Mouse (Mus musculus) neural tube, embryonic 13.5 days (tissue): ENCODE measurements around the gene Ap1m2. TPM values are rescaled to one million over a fixed set of nuclear protein-coding genes. Genes with fewer than 3 reads are reported as not detected.

Source experiments
- ATAC-seq: fragments of 200-750 bp; cut with Nextera tagmentation; 2 replicates; pipeline ENCODE4 v1.8.0; 2017; ENCODE audit warnings: low read depth, mild to moderate bottlenecking, moderate TSS enrichment, moderate library complexity
- H3K27ac ChIP-seq: fragments of 300-500 bp; sonication (generic); replicated peaks from 2 replicates; pipeline ENCODE4 v1.5.1; 2015; ENCODE audit warnings: moderate library complexity, mild to moderate bottlenecking, inconsistent platforms
- H3K27me3 ChIP-seq: fragments of 300-500 bp; sonication (generic); 2 replicates; pipeline ENCODE4 v1.6.1; 2015; ENCODE audit warnings: mild to moderate bottlenecking, inconsistent platforms
- H3K36me3 ChIP-seq: fragments of 300-500 bp; sonication (generic); 2 replicates; pipeline ENCODE4 v1.6.1; 2015; ENCODE audit warnings: mild to moderate bottlenecking, inconsistent platforms
- H3K4me1 ChIP-seq: fragments of 300-500 bp; sonication (generic); replicated peaks from 2 replicates; pipeline ENCODE4 v1.6.1; 2015; ENCODE audit warnings: inconsistent platforms
- H3K4me2 ChIP-seq: fragments of 300-500 bp; sonication (generic); 2 replicates; pipeline ENCODE4 v1.6.1; 2015; ENCODE audit warnings: inconsistent platforms, mild to moderate bottlenecking, moderate library complexity
- H3K4me3 ChIP-seq: fragments of 300-500 bp; sonication (generic); 2 replicates; pipeline ENCODE4 v1.5.1; 2015; ENCODE audit warnings: mild to moderate bottlenecking, inconsistent platforms
- H3K9ac ChIP-seq: fragments of 300-500 bp; sonication (generic); 2 replicates; pipeline ENCODE4 v1.6.1; 2015; ENCODE audit warnings: moderate library complexity, mild to moderate bottlenecking, inconsistent platforms
- H3K9me3 ChIP-seq: fragments of 300-500 bp; sonication (generic); 2 replicates; pipeline ENCODE4 v1.6.1; 2016; ENCODE audit warnings: inconsistent platforms
- WGBS: fragments of 180-500 bp; shearing (Covaris S2); methylation state at CpG from one replicate; pipeline ENCODE4 v1.1.7; 2015; 5-methylcytosine and 5-hydroxymethylcytosine counted together
- polyA plus RNA-seq: library from polyadenylated mRNA; unstranded; fragments of >200 nt; fragmentation: Nextera tagmentation; extraction: Ambion mirVana; gene quantifications from 2 replicates; pipeline ENCODE4 v1.2.1, GENCODE M21; 2015

Gene Ap1m2
- 0.89 and 1.1 TPM in 2 replicates for polyA plus RNA-seq

DNA sequence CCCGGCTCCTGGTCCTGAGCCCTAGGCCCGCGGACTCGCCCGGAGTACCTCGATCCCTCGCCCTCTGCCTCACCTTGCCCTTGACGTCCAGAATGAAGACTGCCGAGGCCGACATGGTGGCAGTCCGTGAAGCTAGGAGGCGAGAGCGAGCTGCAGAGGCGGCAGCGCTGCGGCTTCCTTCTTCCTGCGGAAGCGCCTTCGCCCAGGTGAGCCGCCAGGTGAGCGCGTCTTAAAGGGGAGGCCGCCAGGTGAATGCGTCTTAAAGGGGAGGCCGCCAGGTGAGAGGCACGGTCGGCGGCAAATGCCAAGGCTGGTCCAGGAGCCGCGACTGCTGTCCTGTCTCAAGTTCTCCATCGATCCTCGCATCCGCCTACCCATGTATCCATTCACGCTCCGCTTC lies at the start of gene Ap1m2:
Gene Ap1m2 (minus strand): TSS at position 204 of the 400 bp plus-strand sequence.
- no peak within 1 kb of the TSS for H3K9ac ChIP-seq
- peaks cover 24% of the 10 kb centered on the region for H3K27me3 ChIP-seq
- H3K36me3 ChIP-seq: no peaks in the 10 kb centered on the region
- H3K4me1 ChIP-seq: 0 out of 2 replicates have a peak, but pooled peaks cover 6% of the 10 kb centered on the region
- peak within 1 kb of the TSS; percentile 22 for H3K4me3 ChIP-seq
- no peaks in the 10 kb centered on the region for H3K9me3 ChIP-seq
- ATAC-seq: no peak
- no peak within 1 kb of the TSS for H3K27ac ChIP-seq
- peak within 1 kb of the TSS; percentile 39 for H3K4me2 ChIP-seq
- WGBS: 10% methylated on average over 31 of the region's 35 CpGs

DNA sequence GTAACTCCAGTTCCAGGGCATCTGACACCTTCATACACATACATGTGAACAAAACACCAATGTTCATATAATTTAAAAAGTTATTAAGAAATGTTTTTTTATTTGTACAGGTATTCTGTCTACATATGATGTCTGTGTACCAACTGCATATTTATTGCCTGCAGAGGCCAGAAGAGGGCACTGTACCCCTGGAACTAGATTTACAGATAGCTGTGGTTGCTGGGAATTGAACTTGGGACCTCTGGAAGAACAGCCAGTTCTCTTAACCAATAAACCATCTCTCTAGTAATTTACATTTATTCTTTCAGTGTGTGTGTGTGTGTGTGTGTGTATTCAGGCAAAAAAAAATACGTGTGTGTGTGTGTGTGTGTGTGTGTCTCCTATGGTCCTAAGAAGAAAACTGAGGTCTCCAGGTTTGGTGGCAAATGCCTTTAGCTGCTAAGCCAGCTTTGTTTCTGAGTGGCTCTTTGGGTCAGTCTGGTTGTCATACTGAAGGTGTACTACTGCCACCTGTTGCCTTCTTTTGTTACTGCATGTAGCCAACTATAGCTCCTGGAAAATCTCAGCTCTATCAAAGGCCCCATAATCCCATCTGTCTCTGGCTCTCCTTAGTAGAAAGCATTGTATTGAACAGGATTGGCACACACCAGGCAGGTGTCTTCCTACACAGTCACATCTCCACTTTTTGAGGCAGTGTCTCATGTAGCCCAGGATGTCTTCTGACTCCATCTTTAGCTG lies 45.0 kb upstream of the Ap1m2 start:
- H3K27ac ChIP-seq: no peak overlapping the region
- peaks cover 10% of the 10 kb centered on the region for H3K27me3 ChIP-seq
- ATAC-seq: peak; percentile 64; the same call in 1 of the 2 replicates
- H3K9me3 ChIP-seq: no peaks in the 10 kb centered on the region
- no peak overlapping the region for H3K9ac ChIP-seq
- H3K4me1 ChIP-seq: peaks cover 10% of the 10 kb centered on the region
- 0% methylated on average over 1 of the region's 1 CpGs for whole genome bisulfite sequencing
- peaks cover 36% of the 10 kb centered on the region for H3K36me3 ChIP-seq
- no peak overlapping the region for H3K4me3 ChIP-seq
- H3K4me2 ChIP-seq: no peak overlapping the region

DNA sequence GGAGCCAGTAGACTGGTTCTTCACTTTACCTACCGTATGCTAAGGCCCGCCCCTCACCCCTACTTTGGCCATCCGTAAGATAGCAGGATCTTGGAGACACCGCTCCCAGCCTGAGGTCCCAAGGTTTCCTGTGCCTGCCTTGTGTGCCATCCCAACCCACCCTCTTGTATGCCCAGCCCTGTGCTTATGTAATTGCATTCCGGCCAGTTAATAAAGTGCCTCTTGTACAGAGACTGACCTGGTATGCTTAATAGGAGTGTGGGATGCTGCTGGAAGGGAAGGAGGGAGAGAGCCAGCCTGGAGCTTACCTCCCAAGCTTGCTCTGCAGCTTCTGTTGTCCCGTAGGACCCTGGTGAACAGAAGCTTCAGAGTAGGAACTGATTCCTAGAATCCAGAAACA lies 42.7 kb upstream of the Ap1m2 start:
- H3K36me3 ChIP-seq: peaks cover 55% of the 10 kb centered on the region
- ATAC-seq: no peak

DNA sequence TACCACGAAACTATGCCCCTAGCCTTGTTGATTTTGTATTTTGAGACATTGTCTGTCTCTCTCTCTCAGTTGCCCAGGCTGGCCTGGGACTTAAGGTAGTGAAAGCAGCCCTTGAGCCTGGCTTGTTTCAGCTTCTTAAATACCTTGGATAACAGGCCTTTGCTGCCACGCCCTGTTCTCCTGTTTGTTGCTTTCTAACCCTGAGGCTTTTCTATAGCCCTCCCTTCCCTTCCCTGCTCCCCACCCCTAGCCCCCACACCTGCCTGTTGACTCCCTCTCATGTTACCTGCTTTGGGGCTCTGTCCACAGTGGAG lies 41.2 kb upstream of the Ap1m2 start:
- WGBS: 74% methylated on average over 2 of the region's 2 CpGs
- Histone ChIP-seq H3K27ac (no peak overlapping the region), H3K4me2 (no peak overlapping the region), H3K4me1 (peaks cover 10% of the 10 kb centered on the region), H3K4me3 (no peak overlapping the region), H3K9me3 (no peaks in the 10 kb centered on the region), H3K9ac (0 out of 2 replicates have a peak overlapping the region, but pooled peaks have one; percentile 41), H3K36me3 (peaks cover 67% of the 10 kb centered on the region), H3K27me3 (no peaks in the 10 kb centered on the region)
- ATAC-seq: no peak

More for the DNA sequence above, 42.7 kb upstream of the Ap1m2 start:
- H3K9ac ChIP-seq: no peak overlapping the region
- no peak overlapping the region for H3K27ac ChIP-seq
- no peaks in the 10 kb centered on the region for H3K9me3 ChIP-seq
- no peak overlapping the region for H3K4me3 ChIP-seq
- peaks cover 10% of the 10 kb centered on the region for H3K4me1 ChIP-seq
- H3K27me3 ChIP-seq: no peaks in the 10 kb centered on the region
- no peak overlapping the region for H3K4me2 ChIP-seq
- 90% methylated on average over 6 of the region's 6 CpGs for WGBS

- peak overlapping the region; percentile 41; the same call in 1 of the 2 replicates for H3K9ac ChIP-seq
- H3K27ac ChIP-seq: 0 out of 2 replicates have a peak overlapping the region, but pooled peaks have one; percentile 23
- H3K4me1 ChIP-seq: peaks cover 10% of the 10 kb centered on the region
- H3K4me2 ChIP-seq: no peak overlapping the region
- peaks cover 73% of the 10 kb centered on the region for H3K36me3 ChIP-seq
- ATAC-seq: no peak
- no peaks in the 10 kb centered on the region for H3K9me3 ChIP-seq
- no peaks in the 10 kb centered on the region for H3K27me3 ChIP-seq
- no peak overlapping the region for H3K4me3 ChIP-seq
- WGBS: 33% methylated on average over 20 of the region's 20 CpGs
These were observed 40.6 kb upstream of the Ap1m2 start for GRCm38 (mm10) chr9:21352463-21353372.

DNA sequence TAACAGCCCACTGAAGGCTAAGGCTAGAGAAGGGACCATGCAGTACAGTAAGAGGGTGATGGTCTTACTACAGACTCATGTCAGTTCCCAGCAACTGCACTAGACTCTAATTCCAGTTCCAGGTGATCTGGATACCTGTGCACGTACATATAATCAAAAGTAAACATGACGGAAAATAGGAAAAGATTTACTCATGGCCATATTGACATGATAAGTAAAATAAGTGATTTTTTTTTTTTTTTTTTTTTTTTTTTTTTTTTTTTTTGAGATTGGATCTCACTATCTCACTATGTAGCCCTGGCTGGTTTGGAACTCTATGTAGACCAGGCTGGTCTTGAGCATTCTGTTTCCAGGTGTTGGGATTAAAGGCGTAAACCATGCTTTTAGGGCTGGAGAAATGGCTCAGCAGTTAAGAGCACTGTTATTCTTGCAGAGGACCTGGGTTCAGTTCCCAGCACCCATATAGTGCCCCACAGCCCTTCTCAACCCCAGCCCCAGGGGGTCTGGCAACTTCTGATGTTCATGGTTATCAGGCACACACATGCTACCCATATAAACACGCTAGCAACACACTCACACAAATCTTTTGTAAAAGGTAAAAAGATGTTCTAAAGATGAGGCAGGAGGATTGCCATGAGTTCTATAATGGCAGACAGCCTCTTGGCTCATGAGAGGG lies 39.7 kb upstream of the Ap1m2 start:
- Histone ChIP-seq H3K9ac (no peak overlapping the region), H3K27ac (no peak overlapping the region), H3K4me2 (no peak overlapping the region), H3K4me3 (no peak overlapping the region), H3K27me3 (no peaks in the 10 kb centered on the region), H3K36me3 (peaks cover 82% of the 10 kb centered on the region), H3K4me1 (peaks cover 10% of the 10 kb centered on the region), H3K9me3 (no peaks in the 10 kb centered on the region)
- 97% methylated on average over 4 of the region's 4 CpGs for WGBS
- ATAC-seq: no peak

DNA sequence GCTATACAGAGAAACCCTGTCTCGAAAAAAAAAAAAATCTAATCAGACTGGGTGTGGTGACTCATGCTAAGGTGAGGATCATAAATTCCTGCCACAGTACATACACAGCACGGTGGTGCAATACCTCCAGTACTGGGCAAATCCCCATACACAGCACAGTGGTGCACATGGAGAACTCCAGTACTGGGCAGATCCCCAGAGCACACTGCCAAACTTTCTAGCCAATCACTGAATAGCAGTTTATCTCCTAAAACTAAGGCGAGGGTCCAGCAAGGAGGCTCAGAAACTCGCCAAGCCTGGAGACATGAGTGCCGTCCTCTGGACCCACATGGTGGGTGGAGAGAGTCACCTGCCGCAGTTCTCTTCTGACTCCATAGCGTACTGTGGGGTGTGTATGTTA lies 39.0 kb upstream of the Ap1m2 start:
- H3K36me3 ChIP-seq: peaks cover 86% of the 10 kb centered on the region
- H3K4me2 ChIP-seq: no peak overlapping the region
- no peak overlapping the region for H3K9ac ChIP-seq
- ATAC-seq: no peak
- no peaks in the 10 kb centered on the region for H3K9me3 ChIP-seq
- H3K4me3 ChIP-seq: no peak overlapping the region
- H3K27me3 ChIP-seq: no peaks in the 10 kb centered on the region
- no peak overlapping the region for H3K27ac ChIP-seq
- WGBS: 92% methylated on average over 7 of the region's 7 CpGs
- H3K4me1 ChIP-seq: peaks cover 10% of the 10 kb centered on the region

DNA sequence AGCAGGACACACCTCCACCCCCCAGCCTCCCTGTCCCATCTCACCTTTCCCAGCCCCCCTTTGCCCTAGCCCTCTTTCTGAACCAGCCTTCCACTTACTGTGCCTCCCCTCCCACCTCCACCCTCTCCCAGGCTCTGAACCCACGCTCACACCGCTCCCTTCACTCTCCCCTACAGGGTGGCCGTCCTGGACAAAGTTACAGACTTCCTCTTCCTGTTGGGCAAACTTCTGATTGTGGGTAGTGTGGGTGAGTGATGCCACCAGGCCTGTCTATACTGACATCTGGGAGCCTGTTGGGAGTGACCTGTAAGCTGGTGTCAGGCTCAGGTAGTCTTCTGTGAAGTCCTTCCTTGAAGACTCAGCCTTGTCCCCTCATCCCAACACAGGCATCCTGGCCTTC lies 36.0 kb upstream of the Ap1m2 start:
- H3K4me2 ChIP-seq: no peak overlapping the region
- H3K9ac ChIP-seq: no peak overlapping the region
- H3K9me3 ChIP-seq: no peaks in the 10 kb centered on the region
- WGBS: 89% methylated on average over 3 of the region's 3 CpGs
- H3K27me3 ChIP-seq: no peaks in the 10 kb centered on the region
- H3K27ac ChIP-seq: no peak overlapping the region
- no peak overlapping the region for H3K4me3 ChIP-seq
- peaks cover 86% of the 10 kb centered on the region for H3K36me3 ChIP-seq
- no peak for ATAC-seq
- peaks cover 9% of the 10 kb centered on the region for H3K4me1 ChIP-seq

DNA sequence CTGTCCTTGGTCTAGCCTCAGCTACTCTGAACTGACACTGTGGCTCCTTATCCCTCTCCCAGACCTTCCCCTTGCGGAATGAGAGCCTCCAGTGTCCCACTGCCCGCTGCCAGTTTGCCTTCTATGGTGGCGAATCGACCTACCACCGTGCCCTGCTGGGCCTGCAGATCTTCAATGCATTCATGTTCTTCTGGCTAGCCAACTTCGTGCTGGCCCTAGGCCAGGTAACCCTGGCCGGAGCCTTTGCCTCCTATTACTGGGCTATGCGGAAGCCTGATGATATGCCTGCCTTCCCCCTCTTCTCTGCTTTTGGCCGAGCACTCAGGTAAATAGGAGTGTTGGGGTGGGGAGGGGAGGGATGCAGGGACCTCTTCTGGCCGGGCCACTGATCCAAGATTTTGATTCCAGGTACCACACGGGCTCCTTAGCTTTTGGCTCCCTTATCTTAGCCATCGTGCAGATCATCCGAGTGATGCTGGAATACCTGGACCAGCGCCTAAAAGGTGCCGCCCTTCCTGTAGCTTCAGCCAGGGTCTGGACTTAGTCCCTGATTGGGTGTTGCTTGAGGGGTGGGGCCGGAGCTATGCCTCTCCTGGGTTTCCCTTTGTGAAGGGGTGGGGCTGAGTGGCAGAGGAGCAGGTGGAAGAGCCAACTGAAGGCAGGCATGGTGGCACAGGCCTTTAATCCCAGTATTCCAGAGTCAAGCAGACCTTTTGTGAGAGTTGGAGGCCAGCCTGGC lies 34.7 kb upstream of the Ap1m2 start:
- WGBS: 74% methylated on average over 16 of the region's 16 CpGs
- Histone ChIP-seq H3K9ac (no peak overlapping the region), H3K4me2 (no peak overlapping the region), H3K27me3 (no peaks in the 10 kb centered on the region), H3K4me3 (no peak overlapping the region), H3K36me3 (peaks cover 88% of the 10 kb centered on the region), H3K27ac (no peak overlapping the region), H3K9me3 (no peaks in the 10 kb centered on the region), H3K4me1 (no peaks in the 10 kb centered on the region)
- ATAC-seq: no peak

DNA sequence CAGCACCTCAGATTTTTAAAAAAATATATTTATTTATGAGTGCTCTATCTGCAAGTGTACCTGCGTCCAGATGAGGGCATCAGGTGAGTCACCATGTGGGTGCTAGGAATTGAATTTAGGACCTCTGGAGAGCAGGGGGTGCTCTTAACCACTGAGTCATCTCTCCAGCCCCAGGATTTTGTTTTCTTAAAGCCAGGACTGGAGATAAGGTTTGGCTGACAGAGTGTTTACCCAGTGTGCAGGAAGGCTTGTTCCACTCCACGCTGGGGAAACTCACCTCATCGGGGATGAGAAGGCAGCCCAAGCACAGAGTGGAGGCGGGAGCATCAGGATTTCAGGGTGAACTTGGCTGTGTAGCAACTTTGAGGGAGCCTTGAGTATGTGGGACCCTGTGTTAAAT lies 28.3 kb upstream of the Ap1m2 start:
- Histone ChIP-seq H3K9ac (no peak overlapping the region), H3K4me1 (peaks cover 6% of the 10 kb centered on the region), H3K27me3 (no peaks in the 10 kb centered on the region), H3K9me3 (no peaks in the 10 kb centered on the region), H3K36me3 (peaks cover 53% of the 10 kb centered on the region), H3K4me3 (no peak overlapping the region), H3K27ac (no peak overlapping the region), H3K4me2 (no peak overlapping the region)
- WGBS: 91% methylated on average over 4 of the region's 4 CpGs
- no peak for ATAC-seq

DNA sequence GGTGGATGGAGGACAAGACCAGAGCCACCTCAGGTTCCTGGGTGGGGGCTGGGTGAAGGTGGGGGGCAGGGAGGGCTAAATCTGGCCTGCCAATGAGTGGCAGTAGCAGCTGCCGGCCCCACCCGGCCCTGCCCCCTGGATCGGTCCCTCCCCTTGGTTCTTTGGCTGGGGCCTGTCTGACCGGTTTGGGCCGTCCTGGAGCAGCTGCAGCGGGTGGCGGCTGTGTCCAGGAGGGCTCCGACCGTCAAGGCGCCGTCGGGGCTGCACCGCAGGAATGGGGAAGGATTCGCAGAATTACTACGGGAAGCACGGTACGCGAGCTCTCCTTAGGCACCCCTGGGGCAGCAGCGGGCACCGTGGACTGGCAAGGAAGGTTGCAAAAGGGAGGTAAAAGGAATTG lies 25.5 kb upstream of the Ap1m2 start:
- H3K9ac ChIP-seq: 0 out of 2 replicates have a peak overlapping the region, but pooled peaks have one; percentile 22
- WGBS: 16% methylated on average over 20 of the region's 20 CpGs

More for the DNA sequence above, 25.5 kb upstream of the Ap1m2 start:
- Histone ChIP-seq H3K9me3 (no peaks in the 10 kb centered on the region), H3K4me1 (peaks cover 10% of the 10 kb centered on the region), H3K27me3 (no peaks in the 10 kb centered on the region), H3K4me2 (no peak overlapping the region), H3K27ac (no peak overlapping the region), H3K36me3 (peaks cover 28% of the 10 kb centered on the region), H3K4me3 (no peak overlapping the region)
- no peak for ATAC-seq
